Mouse (Mus musculus) MEL (cell line): Measurements from ENCODE around the gene Hnrnph1. TPM values are rescaled to one million over a fixed set of nuclear protein-coding genes. Genes with fewer than 3 reads are reported as not detected.

ENCODE experiments used
- DNase-seq: peaks from one replicate; pipeline ENCODE4 v3.0.0; 2011; ENCODE audit warnings: low read depth, low spot score
- H3K27ac ChIP-seq: 2 replicates; pipeline ENCODE4 v1.5.1; 2012; ENCODE audit warnings: low read depth, mild to moderate bottlenecking, control low read depth, low read length, moderate library complexity; ENCODE audit not compliant: control insufficient read depth
- H3K27me3 ChIP-seq, 2 experiments: fragments of 150-350 bp in 1 of 2; sonication (generic) in 1 of 2; 2 replicates each; pipeline ENCODE4 v1.6.1; 2012; ENCODE audit warnings: low read length in 2 of 2, mild to moderate bottlenecking in 2 of 2, improper control_type of control experiment in 1 of 2, moderate library complexity in 1 of 2; ENCODE audit not compliant: insufficient read depth in 2 of 2, control insufficient read depth in 1 of 2
- H3K36me3 ChIP-seq, 2 experiments: 2 replicates each; pipeline ENCODE4 v1.6.1; 2012 to 2014; ENCODE audit warnings: low read length in 2 of 2, improper control_type of control experiment in 1 of 2, inconsistent platforms in 1 of 2, mild to moderate bottlenecking in 1 of 2; ENCODE audit not compliant: insufficient read depth in 2 of 2, control insufficient read depth in 1 of 2
- H3K4me1 ChIP-seq, 2 experiments: fragments of 150-350 bp in 1 of 2; sonication (generic) in 1 of 2; 2 replicates each; pipeline ENCODE4 v1.6.1; 2012; ENCODE audit warnings: low read length in 2 of 2, improper control_type of control experiment in 1 of 2, mild to moderate bottlenecking in 1 of 2; ENCODE audit not compliant: insufficient read depth in 2 of 2, control insufficient read depth in 1 of 2
- H3K4me3 ChIP-seq, 2 experiments: fragments of 150-350 bp in 1 of 2; sonication (generic) in 1 of 2; 2 replicates each; pipeline ENCODE4 v1.5.1; 2012; ENCODE audit warnings: low read depth in 2 of 2, low read length in 2 of 2, mild to moderate bottlenecking in 2 of 2, moderate library complexity in 2 of 2, control low read depth in 1 of 2, improper control_type of control experiment in 1 of 2; ENCODE audit not compliant: control insufficient read depth in 1 of 2, insufficient read depth in 1 of 2
- H3K79me2 ChIP-seq: 2 replicates; pipeline ENCODE4 v1.6.1; 2012; ENCODE audit warnings: mild to moderate bottlenecking, low read length, moderate library complexity; ENCODE audit not compliant: control insufficient read depth, poor library complexity, insufficient read depth
- H3K9ac ChIP-seq: 2 replicates; pipeline ENCODE4 v1.6.1; 2012; ENCODE audit warnings: low read depth, mild to moderate bottlenecking, control low read depth, low read length, moderate library complexity; ENCODE audit not compliant: control insufficient read depth, poor library complexity, severe bottlenecking
- H3K9me3 ChIP-seq: fragments of 150-350 bp; sonication (generic); replicated peaks from 2 replicates; pipeline ENCODE4 v1.6.1; 2012; ENCODE audit warnings: mild to moderate bottlenecking, low read length, improper control_type of control experiment, moderate library complexity; ENCODE audit not compliant: insufficient read depth
- BHLHE40 ChIP-seq: IDR thresholded peaks from 2 replicates; pipeline ENCODE4 v1.6.1; 2012; ENCODE audit warnings: low read depth, mild to moderate bottlenecking, inconsistent platforms, low read length, improper control_type of control experiment, borderline replicate concordance
- CHD2 ChIP-seq: IDR thresholded peaks from 2 replicates; pipeline ENCODE4 v1.6.1; 2011; ENCODE audit warnings: low read length, improper control_type of control experiment
- E2F4 ChIP-seq: IDR thresholded peaks from 2 replicates; pipeline ENCODE4 v1.6.1; 2011; ENCODE audit warnings: low read depth, low read length, improper control_type of control experiment, borderline replicate concordance
- EP300 ChIP-seq, 2 experiments: IDR thresholded peaks; 2 replicates each; pipeline ENCODE4 v1.6.1; 2011; ENCODE audit warnings: improper control_type of control experiment in 2 of 2, low read length in 2 of 2, low read depth in 1 of 2, mild to moderate bottlenecking in 1 of 2
- ETS1 ChIP-seq: IDR thresholded peaks from 2 replicates; pipeline ENCODE4 v1.6.1; 2012; ENCODE audit warnings: low read depth, mild to moderate bottlenecking, inconsistent platforms, low read length, improper control_type of control experiment, moderate library complexity
- GATA1 ChIP-seq: IDR thresholded peaks from 2 replicates; pipeline ENCODE4 v1.6.1; 2011; ENCODE audit warnings: low read depth, low read length, improper control_type of control experiment
- HCFC1 ChIP-seq: IDR thresholded peaks from 2 replicates; pipeline ENCODE4 v1.6.1; 2012; ENCODE audit warnings: low read depth, mild to moderate bottlenecking, inconsistent platforms, low read length, improper control_type of control experiment, moderate library complexity
- KAT2A ChIP-seq: conservative IDR thresholded peaks from 2 replicates; pipeline ENCODE4 v1.6.1; 2012; ENCODE audit warnings: low read depth, low read length, improper control_type of control experiment, inconsistent platforms
- MAFK ChIP-seq: IDR thresholded peaks from 2 replicates; pipeline ENCODE4 v1.6.1; 2011; ENCODE audit warnings: low read depth, mild to moderate bottlenecking, low read length, improper control_type of control experiment, borderline replicate concordance
- MEF2A ChIP-seq: IDR thresholded peaks from 2 replicates; pipeline ENCODE4 v1.6.1; 2014; ENCODE audit warnings: low read depth, mild to moderate bottlenecking, inconsistent platforms, low read length, improper control_type of control experiment; ENCODE audit not compliant: poor library complexity, insufficient replicate concordance, severe bottlenecking; ENCODE audit errors: extremely low read depth
- MXI1 ChIP-seq: IDR thresholded peaks from 2 replicates; pipeline ENCODE4 v1.6.1; 2011; ENCODE audit warnings: mild to moderate bottlenecking, low read depth, low read length, improper control_type of control experiment
- NELFE ChIP-seq: IDR thresholded peaks from 2 replicates; pipeline ENCODE4 v1.6.1; 2011; ENCODE audit warnings: low read depth, low read length, improper control_type of control experiment
- POLR2A ChIP-seq, 2 experiments: IDR thresholded peaks; 2 replicates each; pipeline ENCODE4 v1.6.1; 2011 to 2012; ENCODE audit warnings: low read length in 2 of 2, mild to moderate bottlenecking in 2 of 2, control low read depth in 1 of 2, improper control_type of control experiment in 1 of 2, low read depth in 1 of 2, moderate library complexity in 1 of 2; ENCODE audit not compliant: control insufficient read depth in 1 of 2, insufficient read depth in 1 of 2, poor library complexity in 1 of 2
- POLR2AphosphoS2 ChIP-seq: IDR thresholded peaks from 2 replicates; pipeline ENCODE4 v1.6.1; 2011; ENCODE audit warnings: low read length, improper control_type of control experiment
- RAD21 ChIP-seq: IDR thresholded peaks from 2 replicates; pipeline ENCODE4 v1.6.1; 2011; ENCODE audit warnings: mild to moderate bottlenecking, low read depth, low read length, improper control_type of control experiment
- RCOR1 ChIP-seq: IDR thresholded peaks from 2 replicates; pipeline ENCODE4 v1.6.1; 2012; ENCODE audit warnings: low read depth, mild to moderate bottlenecking, inconsistent platforms, low read length, improper control_type of control experiment
- SIN3A ChIP-seq: IDR thresholded peaks from 2 replicates; pipeline ENCODE4 v1.6.1; 2012; ENCODE audit warnings: low read length, improper control_type of control experiment, inconsistent platforms
- SMC3 ChIP-seq: IDR thresholded peaks from 2 replicates; pipeline ENCODE4 v1.6.1; 2011; ENCODE audit warnings: low read depth, low read length, improper control_type of control experiment
- TAL1 ChIP-seq: IDR thresholded peaks from 2 replicates; pipeline ENCODE4 v1.6.1; 2012; ENCODE audit warnings: mild to moderate bottlenecking, inconsistent platforms, low read length, moderate library complexity, mixed read lengths
- TBP ChIP-seq: IDR thresholded peaks from 2 replicates; pipeline ENCODE4 v1.8.0; 2011; ENCODE audit warnings: low read depth, low read length, improper control_type of control experiment
- USF1 ChIP-seq: IDR thresholded peaks from 2 replicates; pipeline ENCODE4 v1.6.1; 2014; ENCODE audit warnings: low read depth, mild to moderate bottlenecking, inconsistent platforms, low read length, improper control_type of control experiment, moderate library complexity
- USF2 ChIP-seq, 2 experiments: IDR thresholded peaks; 2 replicates each; pipeline ENCODE4 v1.6.1; 2011 to 2012; ENCODE audit warnings: improper control_type of control experiment in 2 of 2, low read length in 2 of 2, borderline replicate concordance in 1 of 2, inconsistent platforms in 1 of 2, low read depth in 1 of 2, mild to moderate bottlenecking in 1 of 2; ENCODE audit not compliant: insufficient read depth in 1 of 2
- ZNF384 ChIP-seq: IDR thresholded peaks from 2 replicates; pipeline ENCODE4 v1.6.1; 2012; ENCODE audit warnings: low read depth, mild to moderate bottlenecking, inconsistent platforms, low read length, improper control_type of control experiment
- polyA plus RNA-seq, 2 experiments: library from polyadenylated mRNA; stranded (reverse) in 1 of 2; unstranded in 1 of 2; fragments of >175 nt in 1 of 2; fragments of >200 nt in 1 of 2; gene quantifications; 2 replicates each; pipeline versions ENCODE4 v1.2.1 to v1.2.4; 2012; ENCODE audit warnings: low replicate concordance in 2 of 2, low read depth in 1 of 2; ENCODE audit not compliant: insufficient read length in 2 of 2, insufficient read depth in 1 of 2, missing spikeins in 1 of 2
- total RNA-seq: library from RNA; depleted of rRNA; stranded (reverse); fragments of 300-350 nt; gene quantifications from 2 replicates; pipeline ENCODE4 v1.2.3, GENCODE M21; 2012

The Hnrnph1 gene
- total and polyA plus RNA-seq, 3 experiments = 227 to 552 (median 425) TPM

GRCm38 (mm10) chr11:50407235-50407634, 30.4 kb downstream of the Hnrnph1 start:
- no peak for DNase-seq
- Histone ChIP-seq H3K27ac (no peak overlapping the region), H3K27me3 (no peaks in the 10 kb centered on the region)
- TF ChIP-seq CHD2 (no peak), EP300 (IDR thresholded peaks at IDR 0.05; ENCODE audit: low read depth in 1 of 2, low read length in 2 of 2) (no peak), GATA1 (no peak), USF1 (no peak), TAL1 (no peak)
- TF ChIP-seq, all 39 proteins: peak for 0
- Histone ChIP-seq H3K9ac (no peak overlapping the region), H3K9me3 (no peaks in the 10 kb centered on the region), H3K4me1 (no peaks in the 10 kb centered on the region), H3K36me3 (no peaks in the 10 kb centered on the region; a peak in 1 of 4 replicates), H3K79me2 (no peaks in the 10 kb centered on the region), H3K4me3 (no peak overlapping the region)

GRCm38 (mm10) chr11:50415563-50416241, 38.9 kb downstream of the Hnrnph1 start:
- no peak overlapping the region for H3K27ac ChIP-seq
- H3K9ac ChIP-seq = no peak overlapping the region
- H3K4me3 ChIP-seq = no peak overlapping the region
- TF ChIP-seq POLR2AphosphoS2 (no peak), ZNF384 (peak; percentile 36; the same call in 1 of the 2 replicates)
- H3K36me3 ChIP-seq = no peaks in the 10 kb centered on the region; a peak in 2 of 4 replicates
- H3K79me2 ChIP-seq = no peaks in the 10 kb centered on the region
- no peak for DNase-seq
- H3K9me3 ChIP-seq = no peaks in the 10 kb centered on the region
- H3K27me3 ChIP-seq = no peaks in the 10 kb centered on the region
- no peaks in the 10 kb centered on the region for H3K4me1 ChIP-seq

GRCm38 (mm10) chr11:50417856-50418255, 41.1 kb downstream of the Hnrnph1 start:
- H3K9ac ChIP-seq = no peak overlapping the region
- peaks cover 0 to 5% of the 10 kb centered on the region in 2 experiments for H3K36me3 ChIP-seq
- no peaks in the 10 kb centered on the region for H3K79me2 ChIP-seq
- H3K27ac ChIP-seq = no peak overlapping the region
- peaks cover 1 to 9% of the 10 kb centered on the region in 2 experiments; a peak in 3 of 4 replicates for H3K4me1 ChIP-seq
- DNase-seq = no peak
- H3K27me3 ChIP-seq = no peaks in the 10 kb centered on the region
- no peaks in the 10 kb centered on the region for H3K9me3 ChIP-seq
- TF ChIP-seq KAT2A (no peak), SIN3A (no peak), MAFK (no peak), USF2 (IDR thresholded peaks at IDR 0.05; ENCODE audit: borderline replicate concordance in 1 of 2, insufficient read depth in 1 of 2, low read depth in 1 of 2, low read length in 2 of 2) (no peak), POLR2A (IDR thresholded peaks at IDR 0.05; ENCODE audit: control insufficient read depth in 1 of 2, insufficient read depth in 1 of 2, low read depth in 1 of 2, low read length in 2 of 2, poor library complexity in 1 of 2) (no peak), MEF2A (no peak), RCOR1 (no peak), MXI1 (no peak), ETS1 (no peak), NELFE (no peak), TBP (no peak), SMC3 (no peak), BHLHE40 (no peak), ZNF384 (no peak), RAD21 (no peak), HCFC1 (no peak), POLR2AphosphoS2 (no peak), E2F4 (no peak)
- no peak overlapping the region for H3K4me3 ChIP-seq
